Mouse (Mus musculus) frontal cortex, postnatal 36 days (tissue): ENCODE data around the gene Gja5.
"Not testable (repeated sequence)": the region's sequence is repeated elsewhere in the genome, so short reads cannot be mapped to it uniquely, and the experiment has no call there.

Source experiments
- DNase-seq, 2 experiments: peaks; one replicate each; pipeline ENCODE4 v3.0.0; 2022; ENCODE audit warnings: low spot score in 2 of 2

The Gja5 gene

GRCm38 (mm10) chr3:97100784-97101641 lies 196.5 kb downstream of the Gja5 start:
- no peak for DNase-seq

- not testable (repeated sequence) for DNase-seq
Measured at GRCm38 (mm10) chr3:97103946-97104345, 199.5 kb downstream of the Gja5 start.

GRCm38 (mm10) chr3:97104696-97105430 lies 200.4 kb downstream of the Gja5 start:
- no peak for DNase-seq

GRCm38 (mm10) chr3:97117511-97117910 lies 213.0 kb downstream of the Gja5 start:
- DNase-seq = no peak

GRCm38 (mm10) chr3:97118313-97118712 lies 213.8 kb downstream of the Gja5 start:
- DNase-seq = no peak

- no peak for DNase-seq
Measured at GRCm38 (mm10) chr3:97124193-97124592, 219.7 kb downstream of the Gja5 start.
